Mouse (Mus musculus) kidney, embryonic 14.5 days (tissue): ENCODE data around the gene Sbsn. TPM values are rescaled to one million over a fixed set of nuclear protein-coding genes. Genes with fewer than 3 reads are reported as not detected.
A peak's percentile ranks its signal among the peaks of the same experiment; 100 is the strongest.

Source experiments
- ATAC-seq: fragments of 200-750 bp; cut with Nextera tagmentation; 2 replicates; pipeline ENCODE4 v1.8.0; 2017; ENCODE audit warnings: moderate number of reproducible peaks, mild to moderate bottlenecking, moderate TSS enrichment, moderate library complexity; ENCODE audit not compliant: low FRiP score, low TSS enrichment
- H3K27ac ChIP-seq: fragments of 300-500 bp; sonication (generic); 2 replicates; pipeline ENCODE4 v1.5.1; 2014; ENCODE audit warnings: low read depth, mild to moderate bottlenecking, low read length, moderate library complexity, mixed read lengths
- H3K27me3 ChIP-seq: fragments of 300-500 bp; sonication (generic); 2 replicates; pipeline ENCODE4 v1.6.1; 2014; ENCODE audit warnings: mild to moderate bottlenecking, low read length; ENCODE audit not compliant: control insufficient read depth, insufficient read depth
- H3K36me3 ChIP-seq: fragments of 300-500 bp; sonication (generic); 2 replicates; pipeline ENCODE4 v1.6.1; 2014; ENCODE audit warnings: low read length, mixed read lengths; ENCODE audit not compliant: control insufficient read depth, insufficient read depth
- H3K4me1 ChIP-seq: fragments of 300-500 bp; sonication (generic); 2 replicates; pipeline ENCODE4 v1.6.1; 2014; ENCODE audit warnings: low read length, mixed read lengths; ENCODE audit not compliant: control insufficient read depth, insufficient read depth
- H3K4me2 ChIP-seq: fragments of 300-500 bp; sonication (generic); replicated peaks from 2 replicates; pipeline ENCODE4 v1.6.1; 2014; ENCODE audit warnings: low read depth, mild to moderate bottlenecking, low read length
- H3K4me3 ChIP-seq: fragments of 300-500 bp; sonication (generic); 2 replicates; pipeline ENCODE4 v1.5.1; 2014; ENCODE audit warnings: mild to moderate bottlenecking, low read length
- H3K9ac ChIP-seq: fragments of 300-500 bp; sonication (generic); 2 replicates; pipeline ENCODE4 v1.6.1; 2014; ENCODE audit warnings: low read depth, mild to moderate bottlenecking, low read length, moderate library complexity
- H3K9me3 ChIP-seq: fragments of 300-500 bp; sonication (generic); 2 replicates; pipeline ENCODE4 v1.6.1; 2016; ENCODE audit warnings: low read length; ENCODE audit not compliant: control insufficient read depth
- WGBS: fragments of 180-500 bp; shearing (Covaris S2); extraction: QIAGEN DNeasy Blood & Tissue Kit; methylation state at CpG from one replicate; pipeline ENCODE4 v1.1.7; 2014; 5-methylcytosine and 5-hydroxymethylcytosine counted together
- polyA plus RNA-seq: library from polyadenylated mRNA; unstranded; fragments of >200 nt; fragmentation: Nextera tagmentation; extraction: Ambion mirVana; gene quantifications from 2 replicates; pipeline ENCODE4 v1.2.1, GENCODE M21; 2014

Gene Sbsn
- polyA plus RNA-seq, 1 experiment from 2014 or later: 1.1 TPM

- no peak overlapping the region for H3K9ac ChIP-seq
- no peaks in the 10 kb centered on the region for H3K36me3 ChIP-seq
- H3K27ac ChIP-seq: no peak overlapping the region
- H3K4me3 ChIP-seq: no peak overlapping the region
- 37% methylated on average over 4 of the region's 4 CpGs for WGBS
- H3K27me3 ChIP-seq: no peaks in the 10 kb centered on the region
- H3K9me3 ChIP-seq: no peaks in the 10 kb centered on the region
- no peaks in the 10 kb centered on the region for H3K4me1 ChIP-seq
- H3K4me2 ChIP-seq: no peak overlapping the region
- ATAC-seq: 0 out of 2 replicates have a peak, but pooled peaks have one; percentile 13
These were observed 7.2 kb upstream of the Sbsn start for GRCm38 (mm10) chr7:30744022-30744598.

- 77% methylated on average over 7 of the region's 7 CpGs for WGBS
- no peak overlapping the region for H3K4me3 ChIP-seq
These were observed 3.6 kb upstream of the Sbsn start for GRCm38 (mm10) chr7:30747525-30748204.

GRCm38 (mm10) chr7:30749824-30750606, 1.3 kb upstream of the Sbsn start:
- WGBS: 57% methylated on average over 13 of the region's 13 CpGs
- H3K4me3 ChIP-seq: no peak overlapping the region
- no peak overlapping the region for H3K9ac ChIP-seq
- H3K27me3 ChIP-seq: no peaks in the 10 kb centered on the region
- no peaks in the 10 kb centered on the region for H3K36me3 ChIP-seq
- peaks cover 4% of the 10 kb centered on the region; the same call in 1 of the 2 replicates for H3K9me3 ChIP-seq
- H3K4me1 ChIP-seq: peaks cover 5% of the 10 kb centered on the region; the same call in 1 of the 2 replicates
- ATAC-seq: peak; percentile 36; the same call in 1 of the 2 replicates
- no peak overlapping the region for H3K4me2 ChIP-seq
- no peak overlapping the region for H3K27ac ChIP-seq

More at GRCm38 (mm10) chr7:30747525-30748204, 3.6 kb upstream of the Sbsn start:
- no peak for ATAC-seq
- H3K27me3 ChIP-seq: no peaks in the 10 kb centered on the region
- H3K4me2 ChIP-seq: no peak overlapping the region
- no peaks in the 10 kb centered on the region for H3K36me3 ChIP-seq
- no peak overlapping the region for H3K27ac ChIP-seq
- peaks cover 5% of the 10 kb centered on the region; the same call in 1 of the 2 replicates for H3K4me1 ChIP-seq
- no peak overlapping the region for H3K9ac ChIP-seq
- no peaks in the 10 kb centered on the region for H3K9me3 ChIP-seq

DNA sequence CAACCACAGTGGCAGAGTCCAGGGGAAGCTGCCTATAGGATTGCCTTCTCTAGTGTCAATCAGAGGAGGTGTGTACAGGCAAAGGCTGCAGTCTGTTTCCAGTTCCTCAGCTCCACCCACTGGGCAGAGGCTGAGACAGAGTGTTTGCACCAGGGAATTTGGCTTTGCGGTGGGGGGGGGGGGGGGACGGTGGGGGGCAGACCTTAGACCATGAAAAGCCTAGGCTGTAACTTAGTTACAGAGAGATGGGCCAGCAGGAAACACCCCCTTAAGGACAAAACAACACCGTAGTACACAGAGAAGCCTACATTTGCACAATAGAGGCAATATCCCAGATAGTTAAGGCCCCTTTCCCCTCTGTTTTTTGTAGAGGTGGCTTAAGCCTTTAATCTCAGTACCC, 5.7 kb downstream of the Sbsn start:
- Histone ChIP-seq H3K27me3 (no peaks in the 10 kb centered on the region), H3K36me3 (no peaks in the 10 kb centered on the region), H3K4me3 (no peak overlapping the region), H3K27ac (no peak overlapping the region), H3K4me2 (no peak overlapping the region), H3K9ac (no peak overlapping the region), H3K9me3 (peaks cover 7% of the 10 kb centered on the region; the same call in 1 of the 2 replicates), H3K4me1 (no peaks in the 10 kb centered on the region)
- no peak for ATAC-seq
- WGBS: 67% methylated on average over 3 of the region's 3 CpGs

DNA sequence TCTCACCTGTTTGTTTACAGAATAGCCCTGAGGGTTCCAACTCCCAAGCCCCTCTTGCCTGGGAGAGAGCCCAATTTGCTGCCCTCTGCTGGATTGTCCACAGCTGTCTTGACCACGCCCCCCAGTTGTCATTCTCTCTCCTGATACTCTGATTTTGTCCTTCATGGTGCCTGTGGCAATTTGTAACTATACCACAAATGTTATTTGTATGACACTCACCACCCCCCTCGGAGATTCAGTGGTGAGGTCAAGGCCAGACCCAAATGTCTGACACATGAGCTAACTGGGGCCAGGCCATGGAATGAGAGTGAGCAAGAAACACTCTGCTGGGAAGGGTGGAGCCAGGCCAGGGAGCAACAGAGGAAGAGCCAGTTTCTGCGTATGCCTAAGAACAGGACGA, 7.6 kb downstream of the Sbsn start:
- Histone ChIP-seq H3K9ac (no peak overlapping the region), H3K4me1 (no peaks in the 10 kb centered on the region), H3K4me2 (no peak overlapping the region), H3K4me3 (no peak overlapping the region), H3K36me3 (no peaks in the 10 kb centered on the region), H3K27ac (no peak overlapping the region), H3K27me3 (no peaks in the 10 kb centered on the region), H3K9me3 (peaks cover 7% of the 10 kb centered on the region; the same call in 1 of the 2 replicates)
- 37% methylated on average over 4 of the region's 4 CpGs for WGBS
- ATAC-seq: no peak

- WGBS: 83% methylated on average over 4 of the region's 4 CpGs
- ATAC-seq: no peak
- Histone ChIP-seq H3K4me3 (no peak overlapping the region), H3K4me2 (no peak overlapping the region), H3K36me3 (no peaks in the 10 kb centered on the region), H3K27ac (no peak overlapping the region), H3K4me1 (no peaks in the 10 kb centered on the region), H3K9ac (no peak overlapping the region), H3K27me3 (no peaks in the 10 kb centered on the region), H3K9me3 (no peaks in the 10 kb centered on the region)
These were observed 10.6 kb downstream of the Sbsn start for GRCm38 (mm10) chr7:30761769-30762352.

GRCm38 (mm10) chr7:30763456-30763855, 12.2 kb downstream of the Sbsn start, which contains the start of gene Dmkn:
Gene Dmkn (plus strand): TSS chr7:30763756.
- Histone ChIP-seq H3K9me3 (no peaks in the 10 kb centered on the region), H3K36me3 (no peaks in the 10 kb centered on the region), H3K4me2 (no peak within 1 kb of the TSS), H3K27ac (no peak within 1 kb of the TSS), H3K27me3 (no peaks in the 10 kb centered on the region), H3K4me3 (no peak within 1 kb of the TSS), H3K9ac (no peak within 1 kb of the TSS), H3K4me1 (no peaks in the 10 kb centered on the region)
- WGBS: 39% methylated on average over 5 of the region's 5 CpGs
- ATAC-seq: no peak

DNA sequence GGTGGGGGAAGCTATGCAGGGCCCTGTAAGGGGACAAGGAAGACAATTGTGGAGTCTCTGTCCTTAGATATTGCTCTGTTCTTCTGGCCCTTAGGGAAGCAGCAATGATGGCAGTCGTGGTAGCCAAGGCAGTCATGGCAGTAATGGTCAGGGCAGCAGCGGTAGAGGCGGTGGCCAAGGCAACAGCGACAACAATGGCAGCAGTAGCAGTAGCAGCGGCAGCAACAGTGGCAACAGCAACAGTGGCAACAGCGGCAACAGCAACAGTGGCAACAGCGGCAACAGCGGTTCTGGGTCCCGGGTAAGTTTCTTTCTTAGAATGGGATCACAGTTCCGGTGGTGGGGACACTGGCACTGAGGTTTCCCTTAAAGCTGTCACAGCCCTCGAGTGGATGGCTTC, 13.9 kb downstream of the Sbsn start:
- H3K4me3 ChIP-seq: no peak overlapping the region
- no peak overlapping the region for H3K27ac ChIP-seq
- no peaks in the 10 kb centered on the region for H3K9me3 ChIP-seq
- ATAC-seq: no peak
- H3K4me1 ChIP-seq: no peaks in the 10 kb centered on the region
- H3K36me3 ChIP-seq: no peaks in the 10 kb centered on the region
- no peaks in the 10 kb centered on the region for H3K27me3 ChIP-seq
- no peak overlapping the region for H3K9ac ChIP-seq
- WGBS: 44% methylated on average over 11 of the region's 11 CpGs
- H3K4me2 ChIP-seq: no peak overlapping the region
